Mouse (Mus musculus): ENCODE data around the gene Cul4b. TPM values are rescaled to one million over a fixed set of nuclear protein-coding genes. Genes with fewer than 3 reads are reported as not detected.

The Cul4b gene
- total RNA-seq, 4 experiments from 2014 or later: 10.7 to 13.3 (median 12.0) TPM

Other genes with a start within 250 kb of the Cul4b start
- gene Lamp2, start 119.7 kb downstream of the Cul4b start, total RNA-seq (2022): 100 to 1,000 TPM; 135 to 137 (median 136) TPM
- gene Mcts1, start 24.4 kb upstream of the Cul4b start, total RNA-seq (2022): 10 to 100 TPM; 30.1 to 43.2 (median 37.5) TPM
- 10 to 100 TPM in 3 of 4 experiments, 1 to 10 TPM in 1; 9.0 to 15.3 (median 11.0) TPM for gene C1galt1c1, start 58.9 kb upstream of the Cul4b start, total RNA-seq (2022)
- gene 6030498E09Rik, start 196.5 kb upstream of the Cul4b start, total RNA-seq (2022): not detected

Data from heart, adult 8-10 months (tissue).